Mouse (Mus musculus) heart, embryonic 13.5 days (tissue): Measurements from ENCODE around the gene Spesp1. TPM values are rescaled to one million over a fixed set of nuclear protein-coding genes. Genes with fewer than 3 reads are reported as not detected.

Source experiments
- microRNA-seq: library from miRNA; unstranded; fragments of <30 nt; microRNA quantifications from one replicate; pipeline ENCODE4, GENCODE M21; 2016
- polyA plus RNA-seq: library from polyadenylated mRNA; unstranded; fragments of >200 nt; fragmentation: Nextera tagmentation; extraction: Ambion mirVana; gene quantifications from 2 replicates; pipeline ENCODE4 v1.2.1, GENCODE M21; 2015

Spesp1 gene
- polyA plus RNA-seq, 1 experiment from 2014 or later: not detected

Small RNA genes within 50 kb of the gene (microRNA-seq; reads per million reads assigned to microRNA genes)
- gene Gm25603: not detected

Other genes with a start within 250 kb of the Spesp1 start
- gene Glce, start 159.6 kb downstream of the Spesp1 start, polyA plus RNA-seq: 8.9 and 10.4 TPM in 2 replicates
- gene Anp32a, start 59.1 kb upstream of the Spesp1 start, polyA plus RNA-seq: 150 and 157 TPM in 2 replicates